7 mouse cellular contexts compared by ENCODE assay signal in the genomic region with DNA sequence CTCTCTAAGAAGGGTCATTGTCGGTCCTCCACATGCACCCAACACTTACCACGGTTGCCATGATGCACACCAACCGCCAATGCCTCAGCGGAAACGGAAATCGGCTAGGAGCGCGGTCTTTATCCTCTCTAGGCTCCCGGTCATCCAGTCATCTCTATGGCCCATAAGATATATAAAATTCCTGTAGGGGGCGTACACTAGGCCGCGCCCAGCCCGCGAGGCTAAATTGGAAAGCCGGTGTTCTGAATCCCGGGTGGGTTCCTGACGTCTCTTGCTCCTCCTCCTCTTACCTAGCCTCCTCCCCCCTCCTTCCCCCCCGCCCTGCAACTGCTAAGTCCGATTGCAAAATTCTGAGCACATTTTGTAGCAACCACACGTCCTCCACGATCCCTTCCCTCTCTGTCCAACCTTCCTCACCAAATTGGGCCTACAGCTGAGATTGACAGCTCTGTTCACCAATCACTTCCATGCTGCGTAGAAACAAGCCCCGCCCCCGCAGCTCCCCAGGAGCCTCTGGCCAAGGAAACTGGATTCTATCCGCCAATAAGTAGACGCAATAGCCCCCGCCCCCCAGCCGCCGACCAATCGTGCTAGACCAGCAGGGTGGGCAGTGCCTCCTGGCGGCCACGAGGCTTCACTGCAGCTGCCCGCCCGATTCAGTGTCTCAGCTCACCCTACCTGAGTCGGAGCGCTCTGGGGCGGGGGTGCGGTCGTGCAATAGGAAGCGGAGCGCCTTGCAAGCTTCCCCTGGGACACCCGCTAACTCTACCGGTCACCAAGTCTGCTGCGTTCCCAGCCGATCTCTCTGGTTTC. TPM values are rescaled to one million over a fixed set of nuclear protein-coding genes. Genes with fewer than 3 reads are reported as not detected.
DNase-seq lines count a peak whose midpoint lies in the region; ATAC-seq lines count a peak whose summit lies in the region.

Gene Gys1 (plus strand): TSS at position 642 of the 813 bp plus-strand sequence.

- no peaks in the 10 kb centered on the region for H3K27me3 ChIP-seq in intestine, embryonic 15.5 days (replicated peaks)
- H3K27me3 ChIP-seq in midbrain, embryonic 10.5 days (ENCODE audit: low read depth, poor library complexity, severe bottlenecking) = no peaks in the 10 kb centered on the region

- DNase-seq in adrenal gland, adult 2 months = peak; percentile 100
- DNase-seq in embryo, embryonic 11.5 days (ENCODE audit: low read depth, low spot score) = peak; percentile 100
- DNase-seq in gastrocnemius, postnatal 36 days = peak; percentile 100
- DNase-seq in left cerebral cortex, postnatal 25 days (ENCODE audit: low spot score in 2 of 2) = peak; percentile 100
- DNase-seq in midbrain, embryonic 10.5 days (ENCODE audit: low spot score) = peak; percentile 100
- peak; percentile 100 for DNase-seq in right cerebral cortex, postnatal 4 days

- peak within 1 kb of the TSS; percentile 86 for H3K27ac ChIP-seq in intestine, embryonic 15.5 days
- peak within 1 kb of the TSS; percentile 92 for H3K27ac ChIP-seq in midbrain, embryonic 10.5 days (replicated peaks)

- peak; percentile 98 for ATAC-seq in intestine, embryonic 15.5 days

- intact Hi-C loops in gastrocnemius, postnatal 36 days (cut with DNase I) = loop anchor here (5.0 kb wide), 1 partner anchor 132 kb away; no protein-coding TSS in a partner anchor
- intact Hi-C loops in left cerebral cortex, postnatal 25 days (cut with DNase I) = loop anchor here (2.0 kb wide), 1 partner anchor 30 kb away; the partner anchor contains the start of gene Kcna7

- H3K9me3 ChIP-seq in intestine, embryonic 15.5 days = no peaks in the 10 kb centered on the region
- no peaks in the 10 kb centered on the region for H3K9me3 ChIP-seq in midbrain, embryonic 10.5 days (replicated peaks)

- peak within 1 kb of the TSS; percentile 80 for H3K9ac ChIP-seq in intestine, embryonic 15.5 days

- peak within 1 kb of the TSS; percentile 73 for H3K4me3 ChIP-seq in intestine, embryonic 15.5 days (replicated peaks)
- H3K4me3 ChIP-seq in midbrain, embryonic 10.5 days = peak within 1 kb of the TSS; percentile 96

- peaks cover 17% of the 10 kb centered on the region for H3K36me3 ChIP-seq in intestine, embryonic 15.5 days
- peaks cover 43% of the 10 kb centered on the region for H3K36me3 ChIP-seq in midbrain, embryonic 10.5 days

- H3K4me2 ChIP-seq in intestine, embryonic 15.5 days (replicated peaks) = peak within 1 kb of the TSS; percentile 90

- H3K4me1 ChIP-seq in intestine, embryonic 15.5 days (replicated peaks) = peaks cover 39% of the 10 kb centered on the region
- H3K4me1 ChIP-seq in midbrain, embryonic 10.5 days = peaks cover 50% of the 10 kb centered on the region

- WGBS in intestine, embryonic 15.5 days = under 1% methylated on average over 45 of the region's 45 CpGs
- under 1% methylated on average over 45 of the region's 45 CpGs for WGBS in midbrain, embryonic 10.5 days

RNA-seq across cellular contexts. Expression of gene Gys1, which starts in this region (rescaled TPM):
- total RNA-seq in adrenal gland, adult 2 months (2021) = 10 to 100 TPM; 46.4 to 57.6 TPM
- polyA plus RNA-seq in adrenal gland, adult 2 months (2012; rRNA removed) = 64.0 and 82.1 TPM in 2 replicates
- total RNA-seq in gastrocnemius, postnatal 36 days (2021) = 100 to 1,000 TPM; 275 to 279 TPM
- 39.6 and 42.4 TPM in 2 replicates for polyA plus RNA-seq in intestine, embryonic 15.5 days (2015; fragmentation: Nextera tagmentation; extraction: Ambion mirVana)
- total RNA-seq in left cerebral cortex, postnatal 25 days (2021) = 10 to 100 TPM; 15.7 to 16.5 TPM
- polyA plus RNA-seq in midbrain, embryonic 10.5 days (2016; fragmentation: Nextera tagmentation; extraction: Ambion mirVana) = 41.7 and 41.9 TPM in 2 replicates

Comparison
In these comparisons a context has a peak if more than half of its experiments do, and no peak if none do; other contexts are left out.
1. Peak in every context shown above with its lines: DNase-seq, ATAC-seq, H3K4me3 ChIP-seq and H3K27ac ChIP-seq.
2. RNA of gene Gys1 (total RNA-seq): 275 to 279 TPM in gastrocnemius, postnatal 36 days; 46.4 to 57.6 TPM in adrenal gland, adult 2 months and 15.7 to 16.5 TPM in left cerebral cortex, postnatal 25 days; every median in the first group is over 4 times any median in the second.